Mouse (Mus musculus) layer of hippocampus, adult 6 months (tissue): Measurements from ENCODE around the gene Ran. TPM values are rescaled to one million over a fixed set of nuclear protein-coding genes. Genes with fewer than 3 reads are reported as not detected.

Experiments used
- long read RNA-seq, 2 experiments: library from polyadenylated mRNA; unstranded; transcript quantifications; one replicate each; pipeline ENCODE4 v2.0.0; 2019 to 2020
- polyA plus RNA-seq: library from polyadenylated mRNA; unstranded; fragments of <200 nt; fragmentation: Nextera tagmentation; gene quantifications from 2 replicates; pipeline ENCODE4 v1.2.3, GENCODE M21; 2021

Gene Ran
- 282 and 291 TPM in 2 replicates for polyA plus RNA-seq
- long read RNA-seq, experiment 1, transcript Ran-202 (6 exons, 2,423 nt), result minor isoform, 62 of 756 reads
- long read RNA-seq, experiment 1, transcript Ran-201 (7 exons, 2,377 nt), result major isoform, 625 of 756 reads
- long read RNA-seq, experiment 1, partial matches to known transcripts, result 41 of 756 reads
- long read RNA-seq, experiment 1, other reads (novel, unspliced or antisense), result 28 of 756 reads
- long read RNA-seq, experiment 2, transcript Ran-201 (7 exons, 2,377 nt), result major isoform, 1,098 of 1,223 reads
- long read RNA-seq, experiment 2, transcript Ran-202 (6 exons, 2,423 nt), result minor isoform, 101 of 1,223 reads
- long read RNA-seq, experiment 2, partial matches to known transcripts, result 17 of 1,223 reads
- long read RNA-seq, experiment 2, other reads (novel, unspliced or antisense), result 7 of 1,223 reads

DNA sequence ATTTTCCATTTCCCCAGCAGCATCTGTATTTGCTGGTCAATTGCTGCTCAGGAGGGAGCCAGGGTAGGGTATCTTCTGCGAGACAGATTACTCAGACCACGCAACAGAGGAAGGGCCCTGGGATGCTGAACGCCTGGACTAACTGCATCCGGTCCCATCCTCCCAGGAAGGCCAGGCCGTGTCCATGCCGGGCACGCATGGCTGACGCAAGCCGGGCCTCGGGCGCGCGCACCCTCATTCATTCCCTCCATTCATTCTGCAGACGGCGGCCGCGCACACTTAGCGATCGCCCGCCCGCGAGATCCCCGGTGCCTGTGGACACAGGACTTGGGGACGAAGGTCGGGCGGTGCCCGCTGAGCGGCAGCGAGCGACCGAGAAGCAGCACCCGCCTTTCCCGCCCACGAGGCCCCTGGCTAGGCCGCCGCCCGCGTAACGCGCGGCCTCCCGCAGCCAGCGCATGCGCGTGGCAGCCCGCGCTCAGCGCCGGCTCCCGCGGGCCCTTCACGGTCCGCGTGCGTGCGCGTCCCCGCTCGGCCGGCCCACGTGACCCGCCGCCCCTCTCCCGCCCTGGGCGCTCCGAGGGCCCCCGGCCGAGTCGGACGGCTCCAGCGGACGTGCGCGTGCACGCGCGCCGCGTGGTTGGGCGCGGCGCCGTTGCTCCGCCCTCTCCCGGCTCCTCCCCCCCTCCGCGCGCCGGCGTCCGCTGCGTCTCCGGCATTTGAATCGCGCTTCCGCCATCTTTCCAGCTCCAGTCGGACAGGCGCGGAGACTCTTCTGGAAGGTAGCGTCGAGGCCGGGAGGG lies at the start of gene Ran:
TSS of gene Ran (plus strand) at position 573 of the 803 bp plus-strand sequence.

DNA sequence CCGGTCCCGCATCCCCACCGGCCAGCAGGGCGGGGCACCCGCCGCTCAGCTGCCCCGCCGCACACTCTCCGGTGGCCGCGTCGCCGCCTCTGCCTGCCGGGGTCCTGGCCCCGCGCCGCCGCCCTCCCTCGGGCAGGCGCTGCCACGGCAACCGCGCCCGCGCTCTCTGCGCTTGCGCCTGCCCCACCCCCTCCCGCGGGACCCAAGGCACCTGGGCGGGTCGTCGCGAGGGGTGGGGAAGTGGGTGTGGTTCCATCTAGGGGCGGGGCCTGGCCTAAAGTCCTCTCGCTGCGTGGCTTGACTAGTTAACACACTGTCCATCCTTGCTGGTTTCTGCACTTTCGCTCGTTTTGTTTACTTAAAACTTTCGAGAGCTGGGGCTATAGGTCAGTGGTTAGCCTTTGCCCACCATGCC lies 11.4 kb upstream of the Ran start, which contains the start of gene Stx2:
TSS of gene Stx2 (minus strand) at position 163 of the 415 bp plus-strand sequence.

Other genes with a start within 250 kb of the Ran start
- 3.3 and 3.8 TPM in 2 replicates for gene Rimbp2, start 66.6 kb upstream of the Ran start, polyA plus RNA-seq
- gene Stx2, start 11.5 kb upstream of the Ran start, polyA plus RNA-seq, result 2.8 and 3.1 TPM in 2 replicates
- gene Adgrd1, start 76.7 kb downstream of the Ran start, polyA plus RNA-seq, result 1.0 and 1.1 TPM in 2 replicates